Mouse (Mus musculus) small intestine, adult 2 months (tissue): ENCODE data around the gene Nup107.

ENCODE experiments used
- CTCF ChIP-seq: fragments of 200-500 bp; IDR thresholded peaks from 2 replicates; pipeline ENCODE4 v1.5.1; 2012; ENCODE audit warnings: low read depth, mild to moderate bottlenecking, control low read depth, inconsistent platforms, low read length, moderate library complexity, mixed read lengths; ENCODE audit not compliant: insufficient replicate concordance, insufficient read length; ENCODE audit errors: extremely low read depth
- POLR2A ChIP-seq: fragments of 200-500 bp; IDR thresholded peaks from 2 replicates; pipeline ENCODE4 v1.6.1; 2012; ENCODE audit warnings: low read depth, mild to moderate bottlenecking, control low read depth, inconsistent platforms, low read length, moderate library complexity

DNA sequence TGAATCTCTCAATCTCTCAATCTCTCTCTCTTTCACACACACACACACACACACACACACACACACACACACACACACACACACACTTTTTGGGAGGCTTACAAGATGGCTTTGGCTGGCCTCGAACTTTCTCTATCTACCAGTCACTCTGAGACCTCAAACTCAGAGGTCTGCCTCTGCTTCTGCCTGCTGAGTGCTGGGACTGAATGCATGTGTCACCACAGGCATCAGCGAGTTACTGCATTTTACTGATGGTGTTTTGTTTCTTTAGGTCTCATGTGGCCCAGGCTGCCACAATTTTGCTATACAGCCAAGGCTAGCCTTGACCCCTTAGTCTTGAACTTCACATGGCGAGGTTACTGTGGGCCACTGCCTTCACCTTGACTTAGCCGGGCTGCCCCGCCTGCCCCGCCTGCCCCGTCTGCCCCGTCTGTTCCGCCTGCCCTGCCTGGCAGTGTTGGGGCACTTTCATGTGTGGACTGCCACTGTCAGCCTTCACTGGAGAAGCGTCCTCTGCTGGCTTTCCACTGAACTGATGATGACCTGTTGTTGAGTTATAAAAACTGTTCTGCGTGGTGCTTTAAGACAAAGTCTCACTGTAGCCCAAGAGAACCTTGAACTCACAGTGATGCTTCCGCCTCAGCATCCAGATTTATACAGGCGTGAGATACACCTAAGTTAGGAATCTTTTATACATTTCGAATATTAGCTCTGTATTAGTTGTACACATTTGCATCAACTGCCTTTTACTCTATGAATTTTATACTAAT is 9.8 kb downstream of the Nup107 start:
- TF ChIP-seq CTCF (no peak), POLR2A (no peak)
